Mouse (Mus musculus) cerebellum, adult 9-11 months (tissue): ENCODE results near the gene Pygl.

Source experiments
- DNase-seq: peaks from one replicate; pipeline ENCODE4 v3.0.0; 2022

The Pygl gene

DNA sequence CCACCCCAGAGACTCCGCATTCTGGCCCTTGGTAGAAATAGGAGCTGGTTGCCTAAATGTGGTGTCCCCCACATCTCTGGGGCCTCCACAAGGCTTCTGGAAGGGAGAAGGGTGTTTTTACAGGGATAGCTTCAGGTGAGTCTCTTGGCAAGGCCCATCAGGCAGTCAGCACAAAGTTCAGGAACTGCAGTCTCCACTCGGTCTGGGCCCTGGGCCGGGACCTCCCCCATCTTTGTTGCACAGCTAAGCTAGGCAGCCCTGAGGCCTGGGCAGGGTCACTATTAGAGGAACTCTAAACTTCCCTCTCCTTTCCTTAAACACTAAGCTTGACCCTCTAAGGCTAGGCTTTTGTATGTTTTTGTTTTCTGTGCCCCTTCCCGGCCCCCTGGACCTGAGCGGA, 4.6 kb downstream of the Pygl start:
- no peak for DNase-seq

DNA sequence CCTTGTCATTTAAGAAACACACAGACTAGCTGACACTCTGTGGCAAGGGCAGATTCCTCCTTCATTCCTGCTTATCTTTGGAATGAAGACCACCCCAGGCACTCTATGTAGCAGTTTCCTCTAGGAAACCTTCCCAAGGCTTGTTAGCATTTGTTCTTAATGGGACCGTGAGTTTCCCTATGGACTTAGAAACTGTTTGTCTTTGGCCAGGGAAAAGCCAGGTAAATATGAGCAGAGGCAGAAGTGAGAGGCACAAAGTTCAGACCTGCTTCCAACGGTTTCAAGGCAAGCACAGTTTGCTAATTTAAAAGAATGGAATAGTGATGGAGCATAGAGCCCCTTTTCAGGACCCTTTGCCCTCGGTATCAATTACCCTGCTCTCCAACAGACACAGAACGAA, 8.0 kb downstream of the Pygl start:
- DNase-seq: no peak

DNA sequence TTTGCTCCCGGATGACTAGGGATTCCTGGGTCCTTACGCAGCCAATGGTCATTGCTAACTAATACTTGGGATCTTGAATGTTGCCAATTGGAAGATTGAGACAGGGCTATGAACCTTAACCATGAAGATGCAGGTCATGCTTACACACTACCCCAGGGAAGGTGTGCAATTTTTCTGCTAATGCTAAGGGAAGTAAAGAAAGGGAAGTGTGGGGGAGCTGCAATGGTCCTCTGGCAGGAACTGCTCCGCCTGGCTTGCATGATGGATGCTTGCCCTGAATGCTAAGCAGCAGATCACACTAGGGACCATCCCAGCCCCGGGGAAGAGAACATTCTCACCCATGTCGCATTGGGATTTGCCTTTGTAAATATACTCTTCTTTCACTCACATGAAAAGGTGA, 9.9 kb downstream of the Pygl start:
- DNase-seq: no peak

DNA sequence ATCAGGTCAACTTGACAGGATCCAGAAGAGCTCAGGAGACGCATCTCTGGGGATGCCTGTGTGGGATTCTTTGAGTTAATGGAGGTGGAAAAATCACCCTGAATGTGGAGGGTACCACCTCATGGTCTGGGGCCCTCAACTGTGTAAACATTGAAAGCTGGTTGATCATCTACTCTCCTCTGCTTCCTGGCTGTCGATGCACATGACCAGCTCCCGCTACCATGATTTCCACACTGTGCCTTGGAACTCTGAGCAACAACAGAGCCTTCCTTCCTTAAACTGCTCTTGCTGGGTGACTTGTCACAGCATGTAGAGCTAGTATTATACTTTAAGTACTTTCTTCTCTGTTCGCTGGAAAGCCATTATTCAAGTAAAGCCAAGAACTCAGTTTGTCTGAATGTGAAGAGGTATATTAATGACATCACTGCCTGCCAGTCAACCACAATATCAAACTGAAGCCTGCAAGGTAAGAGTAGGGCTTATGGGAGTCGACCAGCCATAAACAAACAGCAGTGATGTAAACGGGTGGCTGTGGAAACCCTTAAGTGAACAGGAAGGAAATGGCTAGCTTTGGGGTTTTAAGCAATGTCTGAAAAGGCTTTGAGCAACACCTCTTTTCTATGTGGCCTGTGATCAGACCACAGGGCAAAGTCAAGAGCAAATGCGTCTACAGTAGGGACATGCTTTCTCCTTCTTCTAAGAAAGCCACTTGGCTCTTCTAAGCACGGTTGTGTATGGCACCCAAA, 12.3 kb downstream of the Pygl start:
- no peak for DNase-seq

DNA sequence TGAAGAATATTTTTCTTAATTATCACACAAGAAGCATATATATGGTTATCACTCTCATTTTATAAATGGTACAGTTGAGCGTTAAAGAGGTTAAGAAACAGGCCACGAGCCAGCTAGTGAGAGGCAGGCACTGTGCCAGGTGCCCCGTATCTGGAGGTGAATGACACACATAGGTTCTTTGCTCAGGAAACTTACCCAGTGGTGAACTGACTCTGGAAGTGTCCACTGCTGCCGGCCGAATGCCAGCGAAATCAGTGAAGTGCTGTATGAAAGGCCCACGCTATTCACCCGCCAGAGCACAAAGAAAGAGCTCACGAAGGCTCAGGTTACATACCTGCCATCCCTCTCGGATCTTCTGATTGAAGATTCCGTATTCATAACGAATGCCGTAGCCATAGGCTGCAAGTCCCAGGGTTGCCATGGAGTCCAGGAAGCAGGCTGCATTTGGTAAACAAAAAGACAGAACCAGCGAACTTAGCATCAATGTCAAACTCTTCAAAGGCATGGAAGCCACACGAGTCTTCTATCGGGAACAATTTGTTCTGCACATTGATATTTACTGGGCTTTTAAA, 15.0 kb downstream of the Pygl start:
- DNase-seq: no peak

DNA sequence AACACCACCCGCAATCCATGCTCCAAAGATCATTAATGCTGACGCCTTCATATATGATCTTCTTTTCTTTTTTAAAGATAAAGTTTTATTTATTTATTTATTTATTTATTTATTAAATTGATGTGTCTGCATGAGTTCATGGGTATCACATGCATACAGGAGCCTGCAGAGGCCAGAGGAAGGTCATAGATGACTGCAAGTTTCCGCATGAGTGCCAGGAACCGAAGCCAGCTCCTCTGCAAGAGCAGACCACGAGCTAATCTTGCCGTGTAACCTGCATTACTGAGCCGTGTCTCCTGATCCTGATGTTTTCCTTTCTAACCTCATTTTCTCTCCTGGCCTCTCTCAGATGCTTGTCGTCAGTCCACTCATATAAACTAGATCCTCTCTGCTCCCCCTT, 17.0 kb downstream of the Pygl start:
- DNase-seq: no peak

DNA sequence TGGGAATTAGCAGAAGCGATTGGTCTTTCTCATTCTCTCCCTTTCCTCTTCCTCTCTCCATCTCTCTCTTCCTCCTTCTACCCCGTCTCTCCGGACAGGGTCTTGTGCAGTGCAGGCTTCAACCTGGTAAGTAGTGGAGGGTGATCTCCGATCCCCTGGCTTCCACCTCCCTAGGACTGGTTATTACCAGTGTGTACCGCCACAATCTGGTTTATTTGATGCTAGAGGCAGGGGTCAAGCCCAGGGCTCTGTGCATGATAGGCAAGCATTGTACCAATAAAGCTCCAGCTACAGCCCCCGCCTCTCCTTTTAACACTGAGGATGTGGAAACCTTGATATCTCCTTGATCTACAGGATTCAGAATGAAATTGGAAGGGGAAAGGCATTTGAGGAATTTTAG, 17.7 kb downstream of the Pygl start:
- DNase-seq: no peak

DNA sequence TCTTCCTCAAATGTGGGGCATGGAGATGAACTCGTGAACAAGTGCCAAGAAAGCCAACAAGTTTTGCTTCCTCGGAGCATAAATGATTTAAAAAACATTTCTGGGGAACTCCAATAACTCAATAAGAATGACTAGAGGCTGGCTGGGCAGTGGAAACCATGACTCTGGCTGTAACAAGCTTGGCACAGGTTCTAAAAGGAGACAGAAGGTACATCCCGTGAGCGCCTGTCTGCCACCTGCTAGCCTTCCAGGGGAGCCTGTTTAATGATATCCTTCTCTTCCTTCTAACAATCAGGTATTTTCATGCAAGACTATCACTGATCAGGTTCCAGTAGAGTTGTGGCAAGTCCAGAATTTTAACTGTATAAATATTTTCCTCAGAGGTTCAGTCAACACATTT, 18.8 kb downstream of the Pygl start:
- peak; percentile 21 for DNase-seq

DNA sequence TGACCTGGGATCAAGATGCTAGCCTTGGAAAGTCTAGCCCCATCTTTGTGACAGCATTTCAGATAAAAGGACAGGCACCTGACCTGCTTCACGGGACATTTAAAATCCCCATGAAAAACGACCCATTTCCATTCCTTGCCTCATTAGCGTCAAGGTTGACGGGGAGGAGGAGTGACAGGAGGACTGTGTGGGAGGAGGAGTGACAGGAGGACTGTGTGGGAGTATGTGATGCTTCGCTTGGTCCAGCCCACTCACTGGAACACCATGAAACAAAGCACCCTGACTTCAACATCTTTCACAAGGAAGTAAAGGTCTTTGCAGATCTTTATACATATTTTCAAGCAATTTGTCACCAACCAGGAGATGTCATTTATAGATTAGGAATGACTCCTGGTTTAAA, 23.1 kb downstream of the Pygl start:
- no peak for DNase-seq

DNA sequence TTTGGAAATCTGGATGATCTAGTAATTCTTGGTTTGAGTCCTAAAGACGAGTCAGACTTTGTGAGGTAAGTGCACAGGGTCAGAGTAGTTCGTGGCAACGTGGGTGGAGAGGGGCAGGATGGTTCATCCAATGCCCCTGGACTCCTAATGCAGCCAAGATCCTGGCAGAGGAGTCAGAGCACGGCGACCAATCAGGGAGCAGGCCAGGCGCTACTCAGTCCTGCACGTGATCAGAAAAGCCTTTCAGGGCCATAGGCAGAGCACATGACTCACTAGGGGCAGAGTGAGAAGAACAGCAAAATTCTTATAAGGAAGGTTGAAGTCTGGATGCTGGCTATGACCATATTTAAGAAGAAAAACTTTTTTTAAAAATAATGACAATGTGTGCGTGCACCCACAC, 26.9 kb downstream of the Pygl start:
- DNase-seq: no peak

DNA sequence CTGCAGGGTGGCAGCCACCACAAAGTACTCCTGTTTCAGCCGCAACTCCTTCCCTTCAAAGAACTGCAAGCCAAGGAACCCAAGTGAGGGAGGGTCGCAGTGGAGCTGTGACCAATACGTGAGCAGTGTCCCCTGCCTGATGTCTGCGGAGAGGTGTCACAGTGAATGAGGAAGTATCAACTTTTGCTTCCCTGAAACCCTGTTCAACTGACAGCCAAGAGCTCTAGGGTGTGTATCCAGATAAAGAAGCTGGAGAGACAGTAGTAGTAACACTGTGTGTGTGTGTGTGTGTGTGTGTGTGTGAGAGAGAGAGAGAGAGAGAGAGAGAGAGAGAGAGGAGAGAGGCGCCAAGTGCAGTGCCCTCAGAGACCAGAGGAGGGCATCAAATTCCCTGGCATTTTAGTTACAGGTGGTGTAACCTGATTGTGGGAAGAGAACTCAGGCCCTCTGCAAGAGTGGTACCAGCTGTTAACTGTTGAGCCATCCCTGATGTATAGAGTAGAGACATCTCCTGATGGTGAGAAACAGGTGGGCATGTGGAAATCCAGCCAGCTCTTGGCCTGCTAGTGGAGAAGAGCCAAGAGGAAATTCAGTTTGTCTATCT, 29.3 kb downstream of the Pygl start:
- DNase-seq: no peak

DNA sequence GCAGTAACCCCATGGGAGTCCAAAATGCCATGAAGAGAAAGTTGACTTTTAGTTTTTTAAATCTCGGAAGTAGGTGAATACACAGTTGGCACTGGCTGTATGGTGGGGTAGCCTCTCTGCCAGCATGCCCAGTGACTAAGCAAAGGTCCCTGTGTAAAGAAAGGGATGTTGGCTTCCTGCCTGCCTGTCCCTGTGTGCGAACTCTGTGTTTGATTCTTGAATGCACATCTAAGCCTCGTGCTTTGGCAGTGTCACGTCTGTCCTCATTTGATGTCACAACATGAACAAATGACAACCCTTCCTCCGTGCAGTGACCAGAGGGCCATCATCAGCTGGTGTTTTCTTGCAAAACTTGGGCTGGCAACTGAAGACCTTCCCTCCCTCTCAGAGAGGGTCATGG, 34.9 kb downstream of the Pygl start:
- DNase-seq: no peak

DNA sequence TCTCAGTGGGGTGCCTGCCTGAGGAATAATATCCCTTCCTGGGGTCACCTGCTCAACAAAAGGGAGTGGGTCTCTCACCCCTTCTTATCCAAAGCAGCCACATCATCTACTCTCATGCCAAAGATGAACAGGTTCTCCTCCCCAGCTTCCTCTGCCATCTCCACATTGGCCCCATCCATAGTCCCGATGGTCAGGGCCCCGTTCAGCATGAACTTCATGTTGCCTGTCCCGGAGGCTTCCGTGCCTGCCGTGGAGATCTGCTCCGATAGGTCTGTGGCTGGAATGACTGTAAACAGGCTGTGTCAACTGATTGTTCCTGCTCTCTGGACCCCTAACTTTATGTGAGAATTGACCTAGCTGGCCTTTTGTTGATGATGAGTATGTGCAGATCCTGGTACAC, 35.9 kb downstream of the Pygl start:
- no peak for DNase-seq

DNA sequence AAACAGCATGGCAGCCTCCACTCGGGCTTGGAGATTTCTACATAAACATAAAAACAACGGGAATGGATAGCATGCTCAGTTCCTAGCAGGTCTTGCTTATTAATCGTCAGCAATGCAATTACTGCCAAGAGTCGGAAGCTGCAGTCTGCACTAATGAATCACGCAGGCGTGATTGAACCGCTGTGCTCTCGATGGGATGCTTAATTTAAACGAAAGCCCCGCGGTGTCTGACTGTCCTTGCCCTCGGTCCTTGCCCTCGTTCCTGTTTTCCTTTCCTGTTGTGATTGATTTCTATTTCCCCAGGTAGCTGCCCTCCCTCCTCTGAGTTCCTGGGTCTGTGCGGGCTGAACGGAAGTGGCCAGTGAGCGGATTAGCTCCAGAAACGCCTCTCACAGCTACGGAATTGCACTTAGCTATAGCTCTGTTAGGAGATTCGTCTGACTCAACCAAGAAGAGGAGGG, 39.0 kb downstream of the Pygl start:
- peak; percentile 18 for DNase-seq

DNA sequence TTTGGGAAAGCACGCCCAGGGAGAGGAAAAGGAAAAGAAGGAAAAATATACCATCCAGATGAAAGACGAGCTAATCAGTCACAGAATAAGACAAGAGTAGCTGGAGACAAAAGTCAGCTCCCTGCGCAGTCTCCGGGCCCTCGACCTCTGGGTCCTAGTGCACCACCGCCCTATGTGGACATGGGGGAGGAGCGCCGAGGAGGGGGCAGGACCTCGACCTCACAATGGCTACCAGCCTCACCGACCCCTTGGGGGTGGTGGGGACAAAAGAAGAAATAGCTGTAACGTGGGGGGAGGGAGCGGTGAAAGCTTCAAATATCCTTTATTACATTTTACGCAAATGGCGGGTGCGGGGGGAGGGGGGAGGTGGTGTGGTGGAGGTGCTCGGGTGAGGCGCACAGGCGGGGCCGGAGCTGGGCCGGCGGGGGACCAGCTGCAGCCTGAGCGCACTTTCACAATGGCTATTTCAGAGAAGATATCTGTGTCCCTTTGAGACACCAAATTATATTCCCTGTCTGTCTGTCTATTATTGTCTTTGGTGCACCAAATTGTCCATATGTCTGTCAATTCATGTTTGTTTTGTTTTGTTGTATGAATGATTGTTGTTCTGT, 47.0 kb downstream of the Pygl start:
- DNase-seq: peak; percentile 34

DNA sequence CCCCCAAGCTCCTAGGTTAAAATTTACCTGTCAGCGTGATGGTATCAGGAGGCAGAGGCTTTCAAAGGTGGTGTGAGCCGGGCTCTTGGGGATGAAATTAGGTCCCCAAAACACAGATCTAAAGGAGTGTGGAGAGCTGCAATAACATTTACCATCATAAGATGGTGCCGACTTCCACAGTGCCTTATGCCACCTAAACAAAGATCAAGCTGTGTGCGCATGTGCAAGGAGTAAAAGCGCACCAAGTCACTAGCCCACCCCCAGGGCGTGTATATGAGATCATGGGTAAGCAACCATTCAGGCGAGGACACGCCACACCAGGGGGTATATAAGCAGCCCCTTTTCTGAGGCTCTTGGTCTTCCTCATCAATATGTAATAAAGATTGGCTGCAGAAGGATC, 47.8 kb downstream of the Pygl start:
- peak; percentile 18 for DNase-seq

DNA sequence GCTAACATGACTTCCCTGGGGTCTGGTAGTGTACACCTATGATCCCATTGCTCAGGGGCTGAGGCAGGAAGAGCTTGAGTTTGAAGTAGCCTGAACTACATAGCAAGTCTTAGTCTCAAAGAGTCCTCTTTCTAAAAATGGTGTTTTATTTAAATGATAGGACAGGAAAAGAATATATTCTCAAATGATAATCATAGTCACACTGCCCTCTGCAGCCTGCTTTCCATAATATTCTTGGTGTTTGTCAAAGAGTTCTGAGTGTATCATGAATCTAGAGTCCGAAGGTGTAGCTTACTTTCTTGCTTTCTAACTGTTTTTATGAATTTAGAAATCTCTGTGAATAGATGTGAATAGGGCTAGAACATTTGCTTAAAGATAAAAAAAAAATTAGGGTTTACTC, 61.3 kb downstream of the Pygl start:
- DNase-seq: no peak

DNA sequence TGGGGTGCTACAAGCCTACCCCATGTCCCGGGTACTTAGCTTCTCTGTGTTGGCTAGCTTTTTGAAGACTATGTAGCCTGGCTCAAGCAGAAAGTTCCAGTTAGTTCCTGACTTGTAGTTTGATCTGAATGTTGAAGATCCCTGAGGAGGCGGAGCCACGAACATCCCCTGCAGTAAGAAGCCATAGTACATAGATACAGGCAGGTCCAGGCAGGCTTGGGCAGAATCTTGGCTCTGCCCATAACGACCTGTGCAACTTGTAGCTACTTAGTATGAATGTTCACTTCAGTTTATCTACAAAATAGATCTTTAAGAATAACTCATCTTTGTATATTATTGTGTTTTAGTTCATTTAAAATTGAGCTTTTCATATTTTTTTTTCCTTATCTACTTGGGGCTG, 63.3 kb downstream of the Pygl start:
- DNase-seq: no peak

DNA sequence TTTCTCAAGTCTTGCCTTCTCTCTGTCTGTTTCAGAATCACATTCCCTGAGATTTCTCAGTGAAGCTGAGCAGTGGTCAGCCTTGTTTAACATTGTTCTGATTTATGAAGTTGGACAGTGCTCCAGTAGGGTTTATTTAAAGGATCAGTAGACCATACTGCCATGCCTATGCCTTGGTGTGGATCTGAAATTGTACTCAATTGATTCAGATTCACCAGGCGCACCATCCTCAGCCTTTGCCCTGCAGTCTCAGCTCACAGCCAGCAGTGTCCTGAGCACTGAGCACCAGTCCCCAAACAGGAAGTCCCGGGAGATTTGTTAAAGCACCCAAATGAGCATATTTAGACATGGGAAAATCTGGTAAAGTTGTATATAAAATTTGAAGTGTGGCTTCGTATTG, 66.5 kb downstream of the Pygl start:
- DNase-seq: no peak

DNA sequence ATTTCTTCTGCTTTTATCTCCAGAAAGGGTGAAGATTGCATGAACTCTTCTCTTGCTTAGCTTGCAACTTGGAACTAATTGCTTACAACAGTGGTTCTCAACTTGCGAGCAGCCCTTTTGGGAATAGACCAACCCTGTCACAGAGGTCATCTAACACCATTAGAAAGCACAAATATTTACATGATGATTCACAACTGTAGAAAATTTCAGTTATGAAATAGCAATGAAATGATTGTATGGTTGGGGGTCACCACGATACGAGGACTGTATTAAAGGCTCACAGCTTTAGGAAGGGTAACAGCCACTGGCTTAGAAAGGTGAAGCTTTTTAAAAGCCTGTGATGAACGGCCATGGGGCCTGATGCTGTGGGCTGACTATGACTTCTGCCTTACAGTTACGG, 70.2 kb downstream of the Pygl start:
- no peak for DNase-seq

DNA sequence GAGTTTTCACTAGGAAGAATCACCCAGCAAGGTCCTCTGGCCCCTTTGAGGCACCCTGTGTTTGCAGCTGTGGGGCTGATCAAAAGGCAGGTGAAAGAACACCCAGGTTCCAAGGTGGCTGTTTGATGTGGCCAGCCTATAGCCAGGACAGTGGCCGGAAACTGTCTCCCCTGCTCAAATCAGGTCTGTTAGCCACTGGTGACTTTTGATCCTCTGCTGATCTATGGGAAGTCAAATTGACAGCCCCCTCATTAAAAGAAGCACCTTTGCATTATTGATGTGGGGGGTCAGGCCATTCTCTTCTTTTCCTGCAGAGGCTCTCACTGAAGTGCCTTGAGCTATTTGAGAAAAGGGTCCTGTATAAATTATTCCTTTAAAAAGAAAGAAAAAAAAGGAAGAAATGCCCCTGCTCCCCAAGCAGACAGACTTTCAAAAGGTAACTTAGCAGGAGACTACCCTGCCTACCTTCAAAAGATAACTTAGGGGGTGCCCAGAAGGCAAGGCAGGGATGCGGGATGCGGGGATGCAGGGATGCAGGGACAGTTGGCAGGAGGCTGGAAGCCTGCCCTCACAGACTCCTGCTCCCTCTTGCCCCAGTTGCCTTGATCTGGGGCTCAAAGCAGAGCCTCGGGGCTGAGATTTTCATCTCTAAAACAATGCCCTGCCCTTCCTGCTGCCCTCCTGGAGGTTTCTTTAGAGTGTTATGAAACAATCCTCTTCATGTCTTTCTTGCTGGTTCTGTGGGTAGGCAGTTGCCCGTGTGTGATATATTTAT, 73.8 kb downstream of the Pygl start:
- DNase-seq: no peak

DNA sequence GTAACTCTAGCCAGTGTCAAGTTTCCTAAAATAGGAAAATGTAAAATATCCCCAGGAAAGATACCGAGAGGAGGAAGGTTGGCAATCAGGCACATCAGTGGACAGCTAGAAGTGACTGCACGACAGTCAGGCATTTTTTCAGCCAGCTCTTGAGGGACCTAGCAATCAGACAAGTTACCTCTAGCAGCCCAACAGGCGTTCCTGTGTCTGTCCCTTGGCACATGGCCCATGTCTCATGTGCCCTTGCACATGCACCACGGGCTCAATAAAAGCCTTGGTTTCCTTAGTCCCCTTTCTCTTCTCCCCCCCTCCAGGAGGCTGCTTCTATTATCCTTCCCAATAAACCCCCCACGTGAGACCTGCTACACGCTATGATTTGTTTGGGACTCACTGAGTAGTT, 75.1 kb downstream of the Pygl start:
- DNase-seq: no peak

DNA sequence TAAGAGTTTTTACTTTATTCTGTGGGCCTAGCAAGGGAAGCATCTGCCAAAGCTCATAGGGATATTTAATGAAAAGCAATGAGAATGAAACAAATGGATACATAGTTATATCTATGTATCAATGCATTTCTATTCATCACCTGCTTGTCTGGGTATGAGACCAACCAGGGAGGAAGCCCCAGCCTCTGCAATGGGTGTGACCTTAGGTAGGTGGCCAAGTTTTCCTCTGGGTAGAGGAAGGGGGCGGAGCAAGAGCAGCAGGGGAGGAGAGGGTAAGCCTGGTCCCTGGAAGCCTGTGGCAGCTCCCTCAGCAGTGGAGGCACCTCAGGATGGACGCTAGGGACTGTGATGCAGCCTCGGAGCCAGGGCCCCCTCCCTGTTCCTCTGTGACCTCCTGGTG, 77.4 kb downstream of the Pygl start, which contains the start of gene Abhd12b:
TSS of gene Abhd12b (plus strand) at position 301 of the 400 bp plus-strand sequence.
- DNase-seq: no peak
